Mouse (Mus musculus): Measurements from ENCODE around the gene Zmym4. TPM values are rescaled to one million over a fixed set of nuclear protein-coding genes. Genes with fewer than 3 reads are reported as not detected.
A peak's percentile ranks its signal among the peaks of the same experiment; 100 is the strongest.

Zmym4 gene
- polyA plus RNA-seq, 1 experiment from 2014 or later: 28.0 TPM

GRCm38 (mm10) chr4:126879560-126880275 is 88.2 kb downstream of the Zmym4 start:
- Histone ChIP-seq H3K9me3 (replicated peaks) (no peaks in the 10 kb centered on the region), H3K4me3 (no peak overlapping the region), H3K27me3 (ENCODE audit: low read depth, poor library complexity, severe bottlenecking) (no peaks in the 10 kb centered on the region), H3K27ac (no peak overlapping the region), H3K4me1 (no peaks in the 10 kb centered on the region), H3K36me3 (peaks cover 88% of the 10 kb centered on the region)
- WGBS: 78% methylated on average over 5 of the region's 5 CpGs
- DNase-seq (ENCODE audit: low spot score): no peak

- no peak for DNase-seq (ENCODE audit: low spot score)
- Histone ChIP-seq H3K4me3 (no peak overlapping the region), H3K36me3 (peaks cover 83% of the 10 kb centered on the region), H3K4me1 (no peaks in the 10 kb centered on the region), H3K9me3 (replicated peaks) (no peaks in the 10 kb centered on the region), H3K27me3 (ENCODE audit: low read depth, poor library complexity, severe bottlenecking) (no peaks in the 10 kb centered on the region), H3K27ac (no peak overlapping the region)
- 87% methylated on average over 7 of the region's 7 CpGs for WGBS
Observed at GRCm38 (mm10) chr4:126872717-126873116, 95.2 kb downstream of the Zmym4 start.

- 94% methylated on average over 12 of the region's 12 CpGs for WGBS
- H3K36me3 ChIP-seq: peaks cover 85% of the 10 kb centered on the region
- no peak for DNase-seq (ENCODE audit: low spot score)
Observed at GRCm38 (mm10) chr4:126868699-126869098, 99.2 kb downstream of the Zmym4 start.

GRCm38 (mm10) chr4:126861514-126862266 is 106.2 kb downstream of the Zmym4 start:
- no peak for DNase-seq (ENCODE audit: low spot score)
- Histone ChIP-seq H3K4me3 (no peak overlapping the region), H3K9me3 (replicated peaks) (no peaks in the 10 kb centered on the region), H3K4me1 (no peaks in the 10 kb centered on the region), H3K27ac (no peak overlapping the region), H3K36me3 (peaks cover 76% of the 10 kb centered on the region), H3K27me3 (ENCODE audit: low read depth, poor library complexity, severe bottlenecking) (no peaks in the 10 kb centered on the region)
- 90% methylated on average over 11 of the region's 11 CpGs for WGBS

More at GRCm38 (mm10) chr4:126868699-126869098, 99.2 kb downstream of the Zmym4 start:
- Histone ChIP-seq H3K27ac (no peak overlapping the region), H3K9me3 (replicated peaks) (no peaks in the 10 kb centered on the region), H3K27me3 (ENCODE audit: low read depth, poor library complexity, severe bottlenecking) (no peaks in the 10 kb centered on the region), H3K4me3 (no peak overlapping the region), H3K4me1 (no peaks in the 10 kb centered on the region)

- Histone ChIP-seq H3K4me3 (no peak overlapping the region), H3K4me1 (no peaks in the 10 kb centered on the region), H3K27ac (no peak overlapping the region), H3K36me3 (peaks cover 76% of the 10 kb centered on the region), H3K27me3 (ENCODE audit: low read depth, poor library complexity, severe bottlenecking) (no peaks in the 10 kb centered on the region), H3K9me3 (replicated peaks) (no peaks in the 10 kb centered on the region)
- no peak for DNase-seq (ENCODE audit: low spot score)
- WGBS: 89% methylated on average over 9 of the region's 9 CpGs
Observed at GRCm38 (mm10) chr4:126860268-126860986, 107.5 kb downstream of the Zmym4 start.

- Histone ChIP-seq H3K4me1 (0 out of 2 replicates have a peak, but pooled peaks cover 5% of the 10 kb centered on the region), H3K9me3 (replicated peaks) (no peaks in the 10 kb centered on the region), H3K27me3 (ENCODE audit: low read depth, poor library complexity, severe bottlenecking) (no peaks in the 10 kb centered on the region), H3K27ac (0 out of 2 replicates have a peak overlapping the region, but pooled peaks have one; percentile 36), H3K4me3 (no peak overlapping the region), H3K36me3 (peaks cover 66% of the 10 kb centered on the region)
- WGBS: 68% methylated on average over 11 of the region's 11 CpGs
- no peak for DNase-seq (ENCODE audit: low spot score)
Observed at GRCm38 (mm10) chr4:126852971-126853370, 115.0 kb downstream of the Zmym4 start.

- peaks cover 75% of the 10 kb centered on the region for H3K36me3 ChIP-seq
- 69% methylated on average over 4 of the region's 4 CpGs for WGBS
- 0 out of 2 replicates have a peak, but pooled peaks cover 5% of the 10 kb centered on the region for H3K4me1 ChIP-seq
- H3K4me3 ChIP-seq: no peak overlapping the region
- no peak overlapping the region for H3K27ac ChIP-seq
- no peaks in the 10 kb centered on the region for H3K27me3 ChIP-seq (ENCODE audit: low read depth, poor library complexity, severe bottlenecking)
- H3K9me3 ChIP-seq (replicated peaks): no peaks in the 10 kb centered on the region
- no peak for DNase-seq (ENCODE audit: low spot score)
Observed at GRCm38 (mm10) chr4:126850778-126851080, 117.2 kb downstream of the Zmym4 start.

- H3K27me3 ChIP-seq (ENCODE audit: low read depth, poor library complexity, severe bottlenecking): no peaks in the 10 kb centered on the region
- no peaks in the 10 kb centered on the region for H3K9me3 ChIP-seq (replicated peaks)
- DNase-seq (ENCODE audit: low spot score): no peak
- H3K36me3 ChIP-seq: peaks cover 72% of the 10 kb centered on the region
- no peak overlapping the region for H3K4me3 ChIP-seq
- WGBS: 72% methylated on average over 7 of the region's 7 CpGs
- 0 out of 2 replicates have a peak, but pooled peaks cover 5% of the 10 kb centered on the region for H3K4me1 ChIP-seq
- no peak overlapping the region for H3K27ac ChIP-seq
Observed at GRCm38 (mm10) chr4:126850019-126850777, 117.7 kb downstream of the Zmym4 start.

GRCm38 (mm10) chr4:126846971-126847370 is 121.0 kb downstream of the Zmym4 start:
- Histone ChIP-seq H3K4me1 (0 out of 2 replicates have a peak, but pooled peaks cover 5% of the 10 kb centered on the region), H3K27ac (no peak overlapping the region), H3K4me3 (no peak overlapping the region), H3K9me3 (replicated peaks) (no peaks in the 10 kb centered on the region), H3K36me3 (peaks cover 64% of the 10 kb centered on the region), H3K27me3 (ENCODE audit: low read depth, poor library complexity, severe bottlenecking) (no peaks in the 10 kb centered on the region)
- WGBS: 61% methylated on average over 7 of the region's 7 CpGs
- DNase-seq (ENCODE audit: low spot score): no peak

GRCm38 (mm10) chr4:126845664-126846063 is 122.3 kb downstream of the Zmym4 start:
- no peak for DNase-seq (ENCODE audit: low spot score)
- Histone ChIP-seq H3K27ac (no peak overlapping the region), H3K4me3 (no peak overlapping the region), H3K4me1 (0 out of 2 replicates have a peak, but pooled peaks cover 5% of the 10 kb centered on the region), H3K36me3 (peaks cover 65% of the 10 kb centered on the region), H3K27me3 (ENCODE audit: low read depth, poor library complexity, severe bottlenecking) (no peaks in the 10 kb centered on the region), H3K9me3 (replicated peaks) (no peaks in the 10 kb centered on the region)
- 79% methylated on average over 4 of the region's 4 CpGs for WGBS

- Histone ChIP-seq H3K27ac (no peak overlapping the region), H3K9me3 (replicated peaks) (no peaks in the 10 kb centered on the region), H3K27me3 (ENCODE audit: low read depth, poor library complexity, severe bottlenecking) (no peaks in the 10 kb centered on the region), H3K36me3 (peaks cover 62% of the 10 kb centered on the region), H3K4me1 (no peaks in the 10 kb centered on the region), H3K4me3 (no peak overlapping the region)
- WGBS: 52% methylated on average over 3 of the region's 3 CpGs
- no peak for DNase-seq (ENCODE audit: low spot score)
Observed at GRCm38 (mm10) chr4:126842911-126843310, 125.0 kb downstream of the Zmym4 start.

- no peak for DNase-seq (ENCODE audit: low spot score)
- Histone ChIP-seq H3K27me3 (ENCODE audit: low read depth, poor library complexity, severe bottlenecking) (no peaks in the 10 kb centered on the region), H3K27ac (no peak overlapping the region), H3K9me3 (replicated peaks) (no peaks in the 10 kb centered on the region), H3K4me3 (no peak overlapping the region), H3K4me1 (no peaks in the 10 kb centered on the region), H3K36me3 (peaks cover 56% of the 10 kb centered on the region)
- 89% methylated on average over 15 of the region's 15 CpGs for WGBS
Observed at GRCm38 (mm10) chr4:126840996-126841560, 126.9 kb downstream of the Zmym4 start.

Measured in limb, embryonic 10.5 days (tissue).